Mouse (Mus musculus) mature B cell (primary cell): ENCODE results near the gene Gm28047.

Source experiments
- in situ Hi-C: fragments of 300-500 bp; cut with MboI; formaldehyde crosslinking; loops from 2 replicates; pipeline ENCODE4 v1.14.3; 2019

Gene Gm28047

DNA sequence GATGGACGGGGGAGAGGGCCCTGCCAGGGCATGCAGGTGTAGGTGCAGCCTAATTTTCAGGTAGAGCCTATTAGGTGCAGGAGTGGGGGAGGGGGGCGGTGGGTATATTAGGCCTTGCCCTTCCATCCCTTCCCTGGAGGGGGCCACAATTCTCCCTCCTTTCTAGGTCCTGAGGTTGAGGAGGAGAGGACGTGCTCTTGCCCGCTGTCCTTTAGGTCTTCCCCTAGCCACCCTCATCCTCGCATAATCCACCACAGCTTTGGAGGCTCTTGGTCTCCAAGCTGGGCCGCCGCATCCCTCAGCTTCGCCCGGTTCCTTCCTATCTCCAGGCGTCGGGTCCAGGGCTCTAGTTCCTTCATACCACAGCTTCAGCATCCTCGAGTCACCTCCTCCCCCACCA lies 108.6 kb downstream of the Gm28047 start:
- in situ Hi-C loops: no loop called here

DNA sequence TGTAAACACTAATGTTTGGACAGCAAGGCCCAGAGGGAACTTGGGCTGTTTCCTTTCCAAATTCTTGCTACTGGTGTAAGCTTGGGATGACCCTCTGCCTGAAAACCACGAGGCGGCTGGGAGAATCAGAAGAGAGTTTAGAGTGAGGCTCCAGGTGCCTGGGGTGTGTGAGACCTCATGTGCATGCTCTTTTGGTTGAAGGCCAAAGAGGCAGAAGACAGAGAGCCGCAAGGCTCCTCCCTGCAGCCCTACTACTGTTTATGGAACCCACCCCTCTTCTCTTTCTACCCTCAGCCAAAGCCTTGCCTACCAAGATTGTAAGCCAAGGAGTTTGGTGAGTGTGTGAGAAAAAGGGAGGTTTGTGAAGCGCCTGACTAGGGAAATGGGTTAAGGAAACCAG lies 109.1 kb downstream of the Gm28047 start:
- in situ Hi-C loops: no loop called here

DNA sequence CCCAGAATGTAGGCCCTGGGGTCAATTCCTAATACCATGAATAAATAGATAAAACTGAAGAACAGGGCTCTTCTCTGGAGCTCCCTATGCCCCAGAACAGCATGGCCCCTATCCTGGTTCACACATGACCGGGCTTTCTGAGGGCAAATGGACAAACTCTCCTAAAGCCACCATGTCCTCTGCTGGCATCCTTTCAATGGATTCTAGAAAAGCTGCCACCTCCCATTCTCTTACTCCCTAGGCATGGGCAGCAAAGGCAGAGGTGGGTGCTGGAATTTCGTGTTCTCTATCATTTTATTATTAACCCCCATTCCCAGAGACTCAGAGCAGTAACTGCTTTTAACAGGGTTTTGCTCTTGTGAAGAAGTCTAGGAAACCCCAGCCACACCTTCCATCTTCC lies 109.6 kb downstream of the Gm28047 start:
- in situ Hi-C loops: no loop called here

DNA sequence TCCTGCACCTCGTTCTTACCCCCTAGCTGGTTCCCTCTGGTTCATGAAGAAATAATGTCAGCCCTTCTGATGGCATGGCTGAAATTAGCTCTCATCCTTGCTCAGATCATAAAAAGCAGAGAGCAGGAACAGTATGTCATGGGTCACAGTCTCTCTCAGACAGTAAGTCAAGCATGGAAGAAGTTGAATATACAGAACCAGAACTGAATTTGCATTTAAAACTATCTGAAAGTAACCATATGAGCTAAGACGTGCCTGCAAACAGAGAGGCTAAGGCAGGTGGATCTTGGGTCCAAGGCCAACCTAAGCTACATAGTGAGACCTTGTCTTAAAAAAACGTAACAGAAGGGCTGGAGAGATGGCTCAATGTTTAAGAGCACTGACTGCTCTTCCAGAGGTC lies 111.9 kb downstream of the Gm28047 start:
- in situ Hi-C loops: no loop called here

DNA sequence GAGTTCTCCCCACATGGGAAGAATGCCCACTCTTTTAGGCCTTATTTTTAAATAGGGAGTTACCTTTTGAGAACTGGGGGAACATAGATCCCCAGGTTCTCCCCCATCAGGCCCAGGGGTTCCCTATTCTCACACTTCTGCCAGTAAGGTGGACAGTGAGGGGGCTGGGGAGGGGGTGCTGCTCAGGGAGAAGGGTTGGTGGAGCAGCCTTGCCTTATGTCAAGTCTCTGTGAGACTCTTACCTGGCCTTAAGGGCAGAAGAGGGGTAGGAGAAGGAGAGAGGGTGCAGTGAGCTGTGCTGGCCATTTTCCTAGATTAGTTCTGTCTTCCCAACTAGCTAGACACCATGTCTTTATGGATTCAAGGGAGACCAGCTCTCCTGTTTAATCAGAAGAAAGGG lies 112.4 kb downstream of the Gm28047 start:
- in situ Hi-C loops: no loop called here

DNA sequence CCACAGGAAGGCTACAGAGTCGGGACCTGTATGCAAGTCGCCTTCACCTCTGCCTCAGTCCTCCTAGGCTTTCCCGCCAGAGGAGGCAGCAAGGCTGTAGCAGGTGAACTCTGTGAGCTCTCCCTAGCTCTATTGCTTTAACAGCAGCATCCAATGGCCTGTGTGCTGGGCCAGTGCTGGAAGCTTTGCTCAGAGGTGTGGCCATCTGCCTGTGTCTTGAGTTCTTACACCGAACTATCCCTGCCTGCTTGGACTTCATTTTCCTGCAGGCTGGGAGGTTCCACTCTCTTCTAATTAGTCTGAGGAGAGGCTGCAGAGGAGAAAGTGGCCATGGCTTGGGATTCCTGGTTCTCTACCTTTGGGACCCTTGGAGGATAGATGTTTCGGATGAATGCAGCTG lies 112.9 kb downstream of the Gm28047 start:
- in situ Hi-C loops: no loop called here

DNA sequence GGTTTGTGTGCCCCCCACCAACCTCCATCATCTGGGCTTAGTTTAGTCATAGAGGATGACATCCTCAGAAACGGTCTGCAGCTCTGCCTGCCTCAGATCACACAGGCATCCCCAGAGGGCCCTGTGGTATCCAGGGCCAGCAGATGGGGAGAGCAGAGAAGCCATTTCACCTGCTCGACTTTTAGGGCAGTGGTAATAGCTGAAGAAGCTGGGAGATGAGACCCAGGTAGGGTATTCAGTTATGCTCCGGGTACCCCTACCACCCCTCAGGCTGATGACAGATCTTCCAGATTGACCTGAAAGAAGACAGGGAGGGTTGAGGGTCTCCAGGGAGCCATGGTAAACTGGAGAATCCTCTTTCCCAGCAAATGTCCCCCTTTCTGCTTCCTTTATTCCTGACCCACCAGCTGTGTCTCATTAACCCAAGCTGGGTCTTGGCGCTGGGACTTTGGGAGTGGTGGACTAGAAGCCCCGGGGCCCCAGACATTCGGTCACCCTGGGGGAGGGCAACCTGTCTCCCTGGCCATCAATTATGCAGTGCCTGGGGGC lies 113.5 kb downstream of the Gm28047 start:
- in situ Hi-C loops: no loop called here

DNA sequence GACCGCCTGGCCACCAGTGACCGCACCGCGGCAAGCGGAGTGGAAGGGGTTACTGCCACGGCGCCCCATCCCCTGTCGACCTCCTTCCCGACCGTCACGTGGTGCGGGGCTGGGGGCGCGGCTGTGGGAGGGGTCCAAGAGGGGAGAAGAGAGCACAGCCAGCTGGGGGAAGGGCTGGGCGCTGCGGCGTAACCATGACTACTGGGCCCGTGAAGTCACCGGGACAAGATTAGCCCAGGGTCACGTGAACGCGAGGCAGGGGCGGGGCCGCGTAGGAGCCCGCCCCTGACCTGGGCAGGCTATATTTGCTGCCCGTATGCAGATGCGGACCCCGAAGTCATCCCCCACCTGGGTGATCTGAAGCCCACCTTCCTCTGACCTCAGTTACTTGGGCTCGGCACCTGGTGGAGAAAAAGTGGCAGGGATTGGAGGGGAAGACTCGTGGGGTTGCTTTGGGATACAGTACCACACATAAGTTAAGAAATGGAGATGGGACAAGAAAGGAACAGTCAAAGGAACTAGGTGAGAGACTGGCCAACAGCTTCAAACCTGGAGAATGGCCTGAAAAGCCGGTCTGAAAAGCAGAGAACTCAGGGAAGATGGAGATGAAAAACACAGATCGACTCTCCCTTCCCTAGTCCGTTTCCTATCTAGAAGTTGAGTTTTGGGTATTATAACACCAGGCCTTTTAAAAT lies 114.1 kb downstream of the Gm28047 start:
- in situ Hi-C loops: no loop called here

DNA sequence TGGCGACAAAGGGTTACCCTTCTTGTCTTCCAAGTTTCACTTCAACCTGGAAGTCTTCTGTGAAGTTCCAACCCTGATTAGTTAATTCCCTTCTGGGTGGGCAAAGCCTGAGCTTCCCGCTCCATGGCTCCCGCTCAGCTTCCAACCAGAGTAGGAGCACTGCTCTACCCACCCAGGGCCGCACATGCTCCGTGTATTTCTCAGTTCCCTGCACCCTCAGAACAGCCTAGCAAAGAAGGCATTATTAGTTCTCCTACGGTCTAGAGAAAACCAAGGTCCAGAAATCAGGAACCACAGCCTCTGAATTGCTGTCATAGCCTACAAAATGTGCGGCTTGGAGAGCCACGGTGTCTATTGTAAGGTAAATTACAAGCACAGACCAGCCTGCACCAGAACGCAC lies 114.8 kb downstream of the Gm28047 start:
- in situ Hi-C loops: no loop called here

DNA sequence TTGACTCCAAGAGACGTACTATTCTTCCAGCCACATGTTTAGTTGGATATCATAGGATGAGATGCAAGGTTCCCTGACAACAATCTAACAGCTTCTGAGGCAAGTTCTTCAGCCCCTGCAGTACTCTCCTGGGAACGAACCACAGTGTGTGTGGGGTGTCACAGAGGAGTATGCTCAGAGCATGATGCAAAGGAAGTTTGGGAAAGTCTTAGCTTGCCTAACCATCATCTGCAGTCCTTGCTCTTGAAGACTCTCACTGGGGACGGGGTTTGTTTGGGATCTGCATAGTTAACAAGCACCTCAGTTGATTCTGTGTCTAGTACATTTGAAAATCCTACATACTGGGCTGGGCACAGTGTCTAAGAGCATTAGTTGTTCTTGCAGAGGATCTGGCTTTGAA lies 116.5 kb downstream of the Gm28047 start:
- in situ Hi-C loops: no loop called here

DNA sequence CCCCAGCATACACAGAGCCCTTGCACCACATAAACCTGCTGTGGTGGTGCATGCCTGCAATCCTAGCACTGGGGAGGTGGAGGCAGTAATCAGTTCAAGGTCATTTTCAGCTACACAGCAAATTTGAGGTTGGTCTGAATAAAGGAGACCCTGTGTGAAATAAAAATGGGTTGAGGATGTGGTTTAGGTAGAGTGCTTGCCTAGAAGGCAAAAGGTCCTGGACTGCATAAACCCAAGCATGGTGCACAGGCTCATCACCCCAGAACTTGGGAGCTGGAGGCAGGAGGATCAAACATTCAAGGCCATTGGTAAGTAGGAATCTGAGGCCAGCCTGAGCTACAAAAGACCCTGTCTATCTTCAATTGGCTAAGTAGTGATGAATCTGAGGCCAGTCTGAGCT lies 117.3 kb downstream of the Gm28047 start:
- in situ Hi-C loops: no loop called here

DNA sequence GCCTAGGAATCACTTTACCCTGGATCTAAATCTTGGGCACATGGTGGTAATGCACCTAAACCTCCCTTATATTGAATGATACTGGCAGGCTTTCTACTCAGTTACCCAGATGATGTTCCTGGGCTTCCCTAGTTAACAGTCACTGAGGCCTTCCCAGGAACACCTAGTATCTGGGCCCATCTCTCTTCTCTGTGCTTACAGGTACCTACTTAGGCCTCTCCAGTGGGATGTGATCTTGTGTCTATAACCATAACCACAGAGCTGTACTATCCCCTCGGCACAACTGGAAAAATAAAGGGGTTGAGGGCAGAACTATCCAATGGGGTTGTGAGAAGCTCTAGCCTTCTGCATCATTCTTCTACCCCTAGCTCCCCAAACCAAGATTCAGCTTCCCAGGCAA lies 118.0 kb downstream of the Gm28047 start:
- in situ Hi-C loops: no loop called here

DNA sequence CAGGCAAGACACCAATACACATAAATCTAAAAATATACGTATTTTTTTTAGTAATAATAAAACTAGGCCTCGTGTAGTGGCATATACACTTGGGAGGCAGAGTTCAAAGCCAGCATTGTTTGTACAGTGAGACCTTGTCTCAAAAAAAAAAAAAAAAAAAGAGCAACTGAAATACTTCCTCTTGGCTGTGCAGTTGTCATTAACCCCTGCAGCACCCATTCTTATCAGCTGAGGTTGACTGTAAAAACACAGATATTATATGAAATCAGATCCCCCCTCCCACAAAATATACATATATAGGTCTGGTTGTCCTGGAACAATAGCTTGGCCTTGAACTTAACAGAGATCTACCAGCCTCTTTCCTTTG lies 118.4 kb downstream of the Gm28047 start:
- in situ Hi-C loops: no loop called here

DNA sequence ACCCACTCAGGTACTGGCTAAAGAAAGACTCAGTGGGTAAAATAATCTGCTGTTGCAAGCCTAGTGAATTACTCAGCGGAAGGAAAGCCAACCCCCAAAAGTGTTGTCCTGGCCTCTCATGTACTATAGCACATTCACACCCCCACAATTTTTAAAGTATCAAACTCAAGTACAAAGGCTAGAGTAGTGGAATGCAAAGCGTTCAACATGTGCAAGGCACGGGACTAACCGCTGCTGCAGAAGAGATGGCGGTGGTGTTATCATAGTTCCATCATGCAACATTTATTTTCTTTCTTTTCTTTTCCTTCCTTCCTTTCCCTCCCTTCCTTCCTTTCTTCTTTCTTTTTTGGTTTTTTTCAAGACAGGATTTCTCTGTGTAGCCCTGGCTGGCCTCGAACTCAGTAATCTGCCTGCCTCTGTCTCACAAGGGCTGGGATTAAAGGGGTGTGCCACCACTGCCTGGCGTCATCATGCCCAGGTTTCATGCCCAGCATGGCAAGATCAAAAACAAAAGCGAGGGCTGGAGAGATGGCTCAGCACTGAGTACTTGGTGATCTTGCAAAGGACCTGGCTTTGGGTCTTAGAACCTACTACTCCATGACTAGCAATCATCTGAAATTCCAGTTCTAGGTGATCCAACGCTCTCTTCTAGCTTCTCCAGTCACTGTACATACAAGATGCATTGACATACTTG lies 119.0 kb downstream of the Gm28047 start:
- in situ Hi-C loops: no loop called here

DNA sequence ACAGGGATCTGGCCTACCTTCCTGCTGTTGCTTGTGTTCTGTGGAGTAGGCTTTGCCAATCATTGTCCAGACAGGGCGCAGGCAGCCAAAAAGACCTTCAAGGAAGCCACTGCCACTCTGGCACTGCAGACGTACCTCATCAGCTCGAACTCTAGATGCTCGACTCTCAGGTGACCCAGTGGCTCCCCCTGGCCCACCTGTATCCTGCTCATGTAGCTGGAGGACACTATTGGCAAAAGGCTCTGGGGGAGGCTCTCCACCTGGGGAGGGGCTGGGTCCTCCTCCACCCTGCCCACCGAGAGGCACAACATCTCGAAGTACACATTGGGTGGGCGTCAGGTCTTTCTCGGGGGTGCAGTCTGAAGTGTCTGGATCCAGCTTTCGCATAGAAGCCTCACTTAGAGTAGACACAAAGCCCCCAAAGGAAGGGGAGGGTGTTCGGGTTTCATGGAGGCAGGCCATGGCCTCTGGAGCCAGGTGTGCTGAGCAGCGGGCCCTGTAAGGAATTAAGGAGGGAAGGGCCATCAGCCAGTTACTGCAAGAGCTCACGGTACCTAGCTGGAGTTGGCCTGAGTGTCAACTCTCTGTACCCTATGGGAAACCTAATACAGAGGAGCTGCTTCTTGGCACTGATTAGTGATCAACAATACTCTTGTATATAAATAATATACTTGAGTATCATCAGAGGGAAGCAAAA lies 119.6 kb downstream of the Gm28047 start:
- in situ Hi-C loops: no loop called here

DNA sequence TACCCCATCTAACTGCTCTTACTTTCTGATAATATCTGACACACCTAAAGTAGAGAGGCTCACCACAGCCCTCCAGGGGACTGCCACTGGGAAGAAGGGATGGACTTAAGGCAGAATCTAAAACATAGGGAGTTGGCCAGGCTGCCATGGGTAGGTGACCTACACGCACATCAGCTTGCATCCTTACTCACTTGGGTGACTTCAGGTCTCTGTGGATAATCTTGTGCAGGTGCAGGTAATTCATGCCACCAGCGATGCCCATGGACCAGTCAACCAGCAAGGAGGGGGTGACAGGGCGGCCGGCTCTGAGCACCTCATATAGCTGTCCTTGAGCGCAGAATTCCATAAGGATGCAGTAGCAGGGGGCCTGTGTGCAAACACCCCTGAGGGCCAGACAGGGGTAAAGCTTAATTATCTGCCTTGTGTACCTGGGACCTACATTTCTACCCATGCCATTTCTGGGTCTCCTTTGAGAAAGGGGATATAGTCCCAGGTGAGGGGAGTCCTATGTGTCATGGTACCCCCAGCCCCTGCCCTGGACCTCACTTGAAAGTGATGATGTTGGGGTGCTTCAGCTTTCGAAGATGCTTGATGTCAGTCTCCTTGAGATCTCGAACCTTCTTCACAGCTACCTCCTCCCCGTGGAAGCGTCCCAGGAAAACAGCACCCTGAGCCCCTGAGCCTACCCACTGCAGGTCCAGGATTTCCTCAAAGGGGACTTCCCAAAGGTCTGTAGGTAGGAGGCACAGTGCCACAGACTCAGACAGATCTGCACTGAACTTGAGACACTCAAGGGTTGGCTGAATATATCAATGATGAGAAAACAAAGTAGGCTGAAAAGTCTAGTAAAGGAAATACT lies 120.7 kb downstream of the Gm28047 start:
- in situ Hi-C loops: no loop called here

DNA sequence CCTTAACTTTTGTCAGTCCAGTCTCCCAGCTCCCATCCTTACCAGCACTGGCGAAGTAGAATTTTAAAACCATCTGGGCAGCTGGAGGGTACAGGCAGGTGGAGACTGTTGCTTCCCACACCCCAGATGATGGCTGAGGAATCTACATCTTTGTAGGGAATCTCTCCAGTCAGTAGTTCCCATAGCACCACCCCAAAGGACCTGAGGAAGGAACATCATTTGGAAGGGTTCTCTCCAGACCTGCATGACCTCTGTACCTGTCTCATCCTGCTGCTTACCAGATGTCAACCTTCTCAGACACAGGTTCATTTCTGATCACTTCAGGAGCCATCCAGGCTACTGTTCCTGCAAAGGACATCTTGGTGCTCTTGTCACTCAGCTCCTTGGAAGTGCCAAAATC lies 121.4 kb downstream of the Gm28047 start, which contains the start of gene Gm10337:
TSS of gene Gm10337 (plus strand) at position 276 of the 400 bp plus-strand sequence.
- in situ Hi-C loops: no loop called here

DNA sequence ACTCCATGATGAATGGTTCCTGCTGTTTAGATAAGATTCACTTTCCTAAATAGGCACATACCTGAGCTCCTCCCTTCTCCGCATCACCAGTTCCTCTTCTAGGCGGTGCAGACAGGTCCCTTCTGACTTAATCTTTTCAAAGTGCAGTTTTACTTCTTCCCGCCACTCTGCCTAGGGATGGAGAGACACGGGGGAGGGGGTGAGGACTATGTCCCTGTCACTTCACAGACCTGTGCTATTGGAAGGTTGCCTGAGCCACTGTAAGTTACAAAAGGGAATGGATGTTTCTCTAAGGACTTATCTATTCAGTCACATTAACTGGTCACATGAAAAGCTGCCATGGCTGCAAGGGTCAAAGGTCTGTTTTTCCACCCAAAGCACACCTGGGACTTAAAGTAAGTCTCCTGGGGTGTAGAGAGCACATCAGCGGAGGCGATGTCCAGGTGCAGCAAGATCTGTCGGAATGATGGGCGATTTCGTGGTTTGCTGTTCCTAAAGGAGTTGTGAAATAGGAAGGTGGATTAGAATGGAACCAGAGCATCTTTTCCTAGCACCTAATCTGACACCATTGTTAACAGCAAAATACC lies 122.5 kb downstream of the Gm28047 start:
- in situ Hi-C loops: no loop called here

DNA sequence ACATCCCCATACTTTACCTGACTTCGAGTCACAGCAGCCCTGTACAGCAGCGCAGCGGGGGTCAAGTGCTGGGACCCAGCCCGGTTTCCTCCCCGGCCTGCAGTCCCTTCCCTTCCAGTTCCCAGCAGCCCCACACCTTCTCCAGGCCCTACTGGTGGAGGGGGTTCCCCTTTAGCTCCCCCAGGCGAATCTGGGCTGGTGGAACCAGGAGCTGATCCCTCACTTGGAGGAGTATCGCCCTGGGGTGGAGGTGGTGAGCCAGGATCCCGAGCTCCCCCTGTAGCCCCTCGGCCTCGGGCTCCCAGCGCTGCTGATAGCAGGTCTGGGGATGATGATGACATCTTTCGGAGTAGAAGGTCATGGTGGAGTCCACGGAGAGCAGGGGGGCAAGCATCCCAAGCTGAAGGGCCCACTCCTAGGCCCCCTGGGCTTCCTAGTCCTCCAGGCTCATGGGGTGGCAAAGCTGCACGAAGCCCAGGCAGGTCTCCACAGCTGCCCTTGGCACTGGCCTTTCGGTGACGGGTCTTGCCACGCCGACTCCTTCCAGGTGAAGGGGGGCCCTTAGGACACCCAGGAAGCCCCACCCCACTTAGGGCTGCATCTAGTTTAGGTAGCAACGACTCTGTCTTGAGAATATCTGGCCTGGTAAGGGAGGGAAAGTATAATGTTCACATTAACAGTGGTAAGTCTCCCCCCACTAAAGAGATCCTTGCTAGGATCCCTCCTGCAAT lies 123.6 kb downstream of the Gm28047 start:
- in situ Hi-C loops: no loop called here

DNA sequence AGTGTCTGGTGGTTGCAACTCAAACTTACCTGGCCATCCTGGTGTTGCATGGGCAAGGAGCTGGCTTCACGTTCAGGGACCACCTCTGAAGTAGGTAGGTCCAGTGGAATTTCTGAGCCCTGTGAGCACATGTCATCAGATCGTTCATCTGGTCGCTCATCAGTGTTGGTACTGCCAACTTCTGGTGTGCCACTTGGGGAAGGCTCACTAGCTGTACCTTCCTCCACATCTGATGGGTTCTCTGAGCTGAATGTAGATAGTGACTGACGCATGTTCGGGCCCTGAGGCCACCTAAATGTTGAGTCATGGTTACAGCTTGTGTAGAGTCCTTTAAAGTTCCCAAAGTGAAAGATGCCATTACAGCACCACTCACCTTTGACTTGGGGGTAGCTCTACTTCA lies 124.4 kb downstream of the Gm28047 start:
- in situ Hi-C loops: no loop called here

DNA sequence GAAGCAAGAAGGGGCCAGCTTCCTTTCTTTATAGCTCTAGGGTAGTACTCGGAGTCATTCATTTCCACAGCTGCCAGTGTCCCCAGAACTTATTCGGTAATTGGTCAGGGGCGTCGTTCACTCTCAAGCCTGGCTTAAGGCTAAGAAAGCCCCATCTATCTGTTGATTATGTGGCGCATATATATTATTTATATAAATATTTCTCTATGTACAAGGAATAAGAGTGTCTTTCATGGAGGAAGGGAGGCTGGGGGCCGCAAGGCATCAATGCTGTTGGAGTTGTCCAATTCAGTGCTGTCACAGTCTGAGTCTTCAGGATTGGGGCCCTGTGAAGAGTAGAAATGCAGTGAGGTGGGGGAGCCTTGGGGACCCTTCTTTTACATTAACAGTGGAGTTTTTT lies 125.0 kb downstream of the Gm28047 start:
- in situ Hi-C loops: no loop called here
